Mouse (Mus musculus) heart, postnatal 0 days (tissue): ENCODE measurements around the gene A630023A22Rik. TPM values are rescaled to one million over a fixed set of nuclear protein-coding genes. Genes with fewer than 3 reads are reported as not detected.

Source experiments
- ATAC-seq: fragments of 200-750 bp; cut with Nextera tagmentation; 2 replicates; pipeline ENCODE4 v1.8.0; 2017; ENCODE audit warnings: low read depth, moderate number of reproducible peaks, moderate library complexity; ENCODE audit not compliant: insufficient read depth
- DNase-seq: peaks from one replicate; pipeline ENCODE4 v3.0.0-alpha.2; 2016; ENCODE audit warnings: low spot score
- H3K27ac ChIP-seq: fragments of 300-500 bp; sonication (generic); 2 replicates; pipeline ENCODE4 v1.5.1; 2014; ENCODE audit warnings: low read depth, mild to moderate bottlenecking
- H3K27me3 ChIP-seq: fragments of 300-500 bp; sonication (generic); 2 replicates; pipeline ENCODE4 v1.6.1; 2014; ENCODE audit warnings: low read length, mixed read lengths; ENCODE audit not compliant: control insufficient read depth, insufficient read depth
- H3K36me3 ChIP-seq: fragments of 300-500 bp; sonication (generic); replicated peaks from 2 replicates; pipeline ENCODE4 v1.6.1; 2014; ENCODE audit warnings: low read length, mixed read lengths; ENCODE audit not compliant: control insufficient read depth, insufficient read depth
- H3K4me1 ChIP-seq: fragments of 300-500 bp; sonication (generic); 2 replicates; pipeline ENCODE4 v1.6.1; 2014; ENCODE audit warnings: antibody characterized with exemption; ENCODE audit not compliant: control insufficient read depth, insufficient read depth
- H3K4me2 ChIP-seq: fragments of 300-500 bp; sonication (generic); 2 replicates; pipeline ENCODE4 v1.6.1; 2014; ENCODE audit warnings: low read depth, mild to moderate bottlenecking, low read length, moderate library complexity
- H3K4me3 ChIP-seq: fragments of 300-500 bp; sonication (generic); 2 replicates; pipeline ENCODE4 v1.5.1; 2014; ENCODE audit warnings: low read depth, low read length
- H3K9ac ChIP-seq: fragments of 300-500 bp; sonication (generic); replicated peaks from 2 replicates; pipeline ENCODE4 v1.6.1; 2014; ENCODE audit warnings: low read depth, low read length, mixed read lengths
- H3K9me3 ChIP-seq: fragments of 300-500 bp; sonication (generic); replicated peaks from 2 replicates; pipeline ENCODE4 v1.6.1; 2016; ENCODE audit warnings: low read length; ENCODE audit not compliant: control insufficient read depth
- CTCF ChIP-seq: IDR thresholded peaks from 2 replicates; pipeline ENCODE4 v1.5.1; 2016; ENCODE audit warnings: antibody characterized with exemption, control low read depth, low read depth
- EP300 ChIP-seq: IDR thresholded peaks from 2 replicates; pipeline ENCODE4 v1.6.1; 2016; ENCODE audit warnings: antibody characterized with exemption, low read depth
- WGBS: fragments of 180-500 bp; shearing (Covaris S2); extraction: QIAGEN DNeasy Blood & Tissue Kit; methylation state at CpG from one replicate; pipeline ENCODE4 v1.1.7; 2014; 5-methylcytosine and 5-hydroxymethylcytosine counted together
- polyA plus RNA-seq: library from polyadenylated mRNA; unstranded; fragments of >200 nt; fragmentation: Nextera tagmentation; extraction: Ambion mirVana; gene quantifications from 2 replicates; pipeline ENCODE4 v1.2.1, GENCODE M21; 2015
- total RNA-seq: library from RNA; depleted of rRNA; stranded (reverse); fragments of >200 nt; gene quantifications from 2 replicates; pipeline ENCODE4 v1.2.3, GENCODE M21; 2014; ENCODE audit warnings: low replicate concordance

The A630023A22Rik gene
- total and polyA plus RNA-seq, 2 experiments from 2014 or later: not detected

DNA sequence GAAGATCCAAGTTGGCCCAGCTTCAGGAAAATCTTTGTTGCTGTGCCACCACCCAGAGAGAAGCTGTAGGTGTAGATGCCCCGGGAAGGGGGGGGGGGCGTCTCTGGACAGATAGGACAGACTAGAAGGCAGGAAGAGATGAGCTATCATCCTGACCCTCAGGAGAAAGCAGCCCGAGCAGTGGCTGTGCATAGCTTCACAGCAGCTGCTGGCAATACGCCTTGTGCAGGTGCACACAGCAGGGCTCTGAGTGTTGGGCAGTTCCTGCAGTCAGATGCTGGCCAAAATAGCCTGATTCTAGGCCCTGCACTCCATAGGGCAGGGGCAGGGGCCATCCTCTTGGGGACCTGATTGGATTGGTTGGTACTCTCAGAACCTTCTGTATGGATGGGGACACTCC is 15.7 kb downstream of the A630023A22Rik start:
- Histone ChIP-seq H3K9ac (no peak overlapping the region), H3K27me3 (0 out of 2 replicates have a peak, but pooled peaks cover 4% of the 10 kb centered on the region), H3K4me1 (no peaks in the 10 kb centered on the region), H3K36me3 (no peaks in the 10 kb centered on the region), H3K9me3 (no peaks in the 10 kb centered on the region), H3K4me2 (no peak overlapping the region), H3K27ac (no peak overlapping the region), H3K4me3 (no peak overlapping the region)
- DNase-seq (no peak), ATAC-seq (no peak)
- 55% methylated on average over 4 of the region's 4 CpGs for WGBS
- TF ChIP-seq EP300 (no peak), CTCF (no peak)

DNA sequence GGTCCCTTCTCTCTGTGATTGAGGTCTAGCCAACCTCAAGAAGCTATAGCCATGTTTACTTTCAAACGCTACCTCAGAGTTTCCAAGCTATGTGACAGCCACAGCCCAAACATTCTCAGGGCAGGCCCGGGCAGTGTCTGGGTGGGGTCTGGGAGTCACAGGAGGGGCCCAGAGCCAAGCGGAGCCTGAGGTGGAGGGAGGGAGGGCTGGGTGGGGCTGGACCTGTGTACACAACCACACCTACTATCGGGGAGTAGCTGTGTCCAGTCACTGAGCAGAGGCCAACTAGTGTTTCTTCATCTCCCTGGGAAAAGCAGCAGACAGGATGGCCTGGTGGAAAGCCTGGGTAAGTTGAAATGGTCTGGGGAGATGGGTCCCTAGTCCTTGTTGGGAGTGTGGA is 16.8 kb downstream of the A630023A22Rik start, which contains the start of gene Anxa8:
Gene Anxa8, plus strand, starts transcription at position 251 of the 400 bp plus-strand sequence.
- no peaks in the 10 kb centered on the region for H3K9me3 ChIP-seq
- H3K4me2 ChIP-seq: no peak within 1 kb of the TSS
- 0 out of 2 replicates have a peak, but pooled peaks cover 4% of the 10 kb centered on the region for H3K27me3 ChIP-seq
- TF ChIP-seq CTCF (no peak), EP300 (no peak)
- H3K9ac ChIP-seq: no peak within 1 kb of the TSS
- no peaks in the 10 kb centered on the region for H3K36me3 ChIP-seq
- no peaks in the 10 kb centered on the region for H3K4me1 ChIP-seq
- ATAC-seq (no peak), DNase-seq (no peak)
- H3K4me3 ChIP-seq: no peak within 1 kb of the TSS
- H3K27ac ChIP-seq: no peak within 1 kb of the TSS
- 56% methylated on average over 4 of the region's 4 CpGs for WGBS

DNA sequence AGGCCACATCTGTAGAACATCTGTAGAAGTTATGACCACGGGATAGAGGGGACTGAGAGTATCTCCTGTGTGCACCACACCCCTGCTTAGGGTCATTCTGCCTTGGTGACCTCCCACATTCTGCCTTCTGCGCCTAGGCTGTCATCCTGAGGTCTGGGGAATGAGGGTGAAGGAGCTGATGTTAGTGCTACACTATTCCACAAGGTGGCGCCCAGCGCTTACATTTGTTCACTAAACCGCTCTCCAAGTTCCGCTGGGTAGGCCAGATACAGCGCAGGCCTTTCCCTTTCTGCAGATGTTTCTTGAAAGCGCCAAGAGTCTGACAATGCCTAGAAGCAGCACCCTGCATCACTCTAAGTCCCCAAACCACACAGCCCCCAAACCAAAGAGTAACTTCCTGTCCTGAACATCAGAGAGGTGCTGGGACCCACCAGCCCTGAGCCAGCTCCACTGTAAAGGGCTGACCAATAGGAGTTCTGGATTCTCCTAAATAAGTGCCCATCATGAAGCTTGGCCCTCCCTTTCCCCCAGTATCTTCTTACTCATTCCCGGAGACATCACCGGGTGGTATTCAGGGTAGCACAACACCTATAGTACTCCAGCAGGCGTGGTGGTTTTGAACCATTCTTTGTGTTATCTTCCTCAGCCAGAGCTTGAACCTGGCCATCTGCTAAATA is 22.1 kb downstream of the A630023A22Rik start:
- Histone ChIP-seq H3K4me2 (no peak overlapping the region), H3K27ac (no peak overlapping the region), H3K9ac (no peak overlapping the region), H3K27me3 (0 out of 2 replicates have a peak, but pooled peaks cover 4% of the 10 kb centered on the region), H3K4me1 (no peaks in the 10 kb centered on the region), H3K9me3 (no peaks in the 10 kb centered on the region), H3K4me3 (no peak overlapping the region), H3K36me3 (no peaks in the 10 kb centered on the region)
- TF ChIP-seq EP300 (no peak), CTCF (peak; percentile 94)
- peak; percentile 90 for DNase-seq
- 15% methylated on average over 11 of the region's 11 CpGs for WGBS
- peak; percentile 79 for ATAC-seq

DNA sequence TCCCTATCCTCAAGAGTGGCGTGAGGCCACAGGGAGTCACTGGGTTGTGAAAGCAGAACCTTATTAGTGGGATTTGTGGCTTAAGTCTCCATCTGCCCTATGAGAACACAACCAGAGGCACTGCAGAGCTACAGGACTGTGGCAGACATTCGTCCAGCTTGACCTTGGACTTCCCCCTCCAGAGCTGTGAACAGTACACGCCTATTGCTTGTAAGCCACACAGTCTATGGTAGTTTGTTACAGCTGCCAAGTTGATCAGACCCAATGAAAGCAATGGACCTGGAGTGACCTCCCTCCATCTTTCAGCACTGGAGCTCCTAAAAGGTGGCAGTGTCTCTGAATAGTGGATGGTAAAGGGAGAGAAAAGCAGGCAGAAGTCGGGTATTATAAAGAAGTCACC is 24.3 kb downstream of the A630023A22Rik start:
- DNase-seq (no peak), ATAC-seq (no peak)
- Histone ChIP-seq H3K27me3 (no peaks in the 10 kb centered on the region), H3K4me2 (no peak overlapping the region), H3K9me3 (no peaks in the 10 kb centered on the region), H3K4me3 (no peak overlapping the region), H3K27ac (no peak overlapping the region), H3K4me1 (0 out of 2 replicates have a peak, but pooled peaks cover 6% of the 10 kb centered on the region), H3K36me3 (no peaks in the 10 kb centered on the region), H3K9ac (no peak overlapping the region)
- 56% methylated on average over 4 of the region's 4 CpGs for WGBS
- TF ChIP-seq EP300 (no peak), CTCF (no peak)

DNA sequence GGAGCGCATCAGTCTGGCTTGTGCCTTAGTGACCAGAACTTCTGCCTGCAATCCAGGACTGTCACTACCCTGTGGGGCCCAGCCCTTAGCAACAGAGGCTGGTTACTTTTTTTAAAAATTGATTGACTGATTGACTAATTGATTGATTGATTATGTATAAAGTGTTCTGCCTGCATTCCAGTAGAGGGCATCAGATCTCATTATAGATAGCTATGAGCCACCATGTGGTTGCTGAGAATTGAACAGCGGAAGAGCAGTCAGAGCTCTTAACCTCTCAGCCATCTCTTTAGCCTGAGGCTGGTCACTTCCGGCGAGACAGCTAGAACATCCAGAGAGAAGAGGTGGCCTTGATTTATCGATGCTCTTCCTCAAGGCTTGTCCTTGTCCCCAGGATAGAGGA is 25.3 kb downstream of the A630023A22Rik start:
- H3K36me3 ChIP-seq: no peaks in the 10 kb centered on the region
- ATAC-seq: no peak
- 0 out of 2 replicates have a peak, but pooled peaks cover 6% of the 10 kb centered on the region for H3K4me1 ChIP-seq
- TF ChIP-seq EP300 (no peak), CTCF (no peak)
- H3K27me3 ChIP-seq: no peaks in the 10 kb centered on the region
- no peak overlapping the region for H3K27ac ChIP-seq
- no peak overlapping the region for H3K4me3 ChIP-seq
- WGBS: 80% methylated on average over 5 of the region's 5 CpGs
- no peak overlapping the region for H3K4me2 ChIP-seq
- no peak overlapping the region for H3K9ac ChIP-seq
- H3K9me3 ChIP-seq: no peaks in the 10 kb centered on the region
- DNase-seq: no peak
